Mouse (Mus musculus): ENCODE measurements around the gene Stx8. TPM values are rescaled to one million over a fixed set of nuclear protein-coding genes. Genes with fewer than 3 reads are reported as not detected.

Gene Stx8
- 31.5 and 33.1 TPM in 2 replicates for polyA plus RNA-seq (2015; fragmentation: Nextera tagmentation; extraction: Ambion mirVana)

DNA sequence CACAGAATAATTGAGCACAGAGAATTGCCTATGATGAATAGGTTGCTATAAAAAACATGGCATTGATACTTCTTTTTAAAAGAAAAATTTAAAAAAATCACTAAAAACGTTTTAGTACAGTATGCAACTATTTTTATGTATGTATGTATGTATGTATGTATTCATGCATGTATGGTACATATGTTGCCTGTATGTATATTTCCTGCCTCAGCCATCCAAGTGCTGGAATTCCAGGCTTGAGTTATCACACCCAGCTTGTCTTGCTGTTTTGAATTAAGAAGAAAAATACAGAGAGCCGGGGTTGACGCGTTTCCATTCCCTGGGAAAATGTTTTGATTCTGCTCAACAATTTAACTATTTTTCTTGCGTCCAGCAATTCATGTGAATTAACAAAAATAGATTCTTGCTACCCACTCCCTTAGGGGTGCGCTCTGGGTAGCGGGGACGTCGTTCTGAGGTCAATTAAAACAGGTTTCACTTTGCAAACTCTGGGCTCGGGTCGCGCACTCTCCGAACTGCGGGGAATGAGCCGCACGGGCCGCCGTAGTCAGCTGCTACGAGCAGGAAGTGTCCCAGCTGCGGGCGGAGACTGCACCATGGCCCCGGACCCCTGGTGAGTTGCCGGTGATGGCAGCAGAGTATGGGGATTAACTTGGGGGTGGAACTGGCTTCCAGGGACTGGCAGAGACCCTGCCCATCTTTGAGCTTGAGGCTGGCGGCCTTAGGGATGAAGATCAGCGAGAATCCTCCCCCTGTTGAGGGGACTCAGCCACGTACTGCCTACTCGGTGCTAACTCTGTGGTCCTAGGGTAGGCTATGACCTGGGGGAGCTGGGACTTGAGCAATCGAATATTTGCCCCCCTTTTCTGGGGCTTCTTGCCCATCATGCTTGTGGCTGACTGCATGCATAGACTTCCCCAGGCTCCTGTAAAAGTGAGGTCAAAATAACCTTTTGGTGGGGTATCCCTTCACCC is at the start of gene Stx8:
Stx8 (plus strand) TSS at position 289 of the 974 bp plus-strand sequence.

DNA sequence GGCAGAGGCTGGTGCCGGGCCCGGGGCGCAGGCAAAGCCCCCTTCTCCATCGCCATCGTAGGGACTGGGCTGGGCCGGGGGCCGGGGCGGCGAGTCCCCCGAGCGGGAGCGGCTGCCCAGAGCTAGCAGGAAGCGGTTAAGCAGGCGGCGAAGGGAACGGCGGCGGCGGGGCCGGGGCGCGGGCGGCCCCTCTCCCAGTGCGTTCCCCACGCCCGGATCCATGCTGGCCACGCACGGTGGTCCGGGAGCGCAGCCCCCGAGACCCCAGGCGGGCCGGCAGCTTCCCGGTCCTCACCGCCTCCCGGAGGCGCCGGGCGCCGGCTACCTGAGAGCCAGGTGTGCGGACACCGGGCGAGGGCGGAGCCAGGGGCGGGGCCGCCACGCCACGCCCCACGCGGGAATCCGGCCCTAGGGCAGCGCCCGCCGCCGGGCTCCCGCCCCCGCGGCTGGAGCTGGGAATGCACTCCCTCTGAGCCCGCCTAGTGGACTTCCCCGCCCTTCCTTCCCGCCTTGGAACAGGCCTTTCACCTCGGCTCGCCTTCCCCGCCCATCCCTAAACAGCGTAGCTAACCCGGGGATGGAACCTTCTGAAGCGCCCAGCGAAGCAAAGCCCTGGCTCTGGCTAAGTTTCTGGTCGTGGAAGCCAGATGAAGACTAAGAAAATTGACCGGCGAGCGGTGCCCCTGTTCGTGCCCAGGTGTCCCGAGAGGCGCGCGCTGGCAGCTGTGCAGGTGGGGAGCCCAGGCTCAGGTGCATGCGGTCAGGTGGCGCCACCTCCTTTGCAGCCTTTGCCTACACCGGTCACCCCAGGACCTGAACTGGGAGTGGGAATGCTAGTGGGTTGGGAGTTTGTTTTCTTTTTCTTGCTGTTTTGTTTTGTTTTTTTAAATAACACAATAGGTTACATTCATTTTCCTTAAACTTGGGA is 43.9 kb upstream of the Stx8 start, which contains the start of gene Usp43:
Usp43 (minus strand) TSS at position 327 of the 928 bp plus-strand sequence.

DNA sequence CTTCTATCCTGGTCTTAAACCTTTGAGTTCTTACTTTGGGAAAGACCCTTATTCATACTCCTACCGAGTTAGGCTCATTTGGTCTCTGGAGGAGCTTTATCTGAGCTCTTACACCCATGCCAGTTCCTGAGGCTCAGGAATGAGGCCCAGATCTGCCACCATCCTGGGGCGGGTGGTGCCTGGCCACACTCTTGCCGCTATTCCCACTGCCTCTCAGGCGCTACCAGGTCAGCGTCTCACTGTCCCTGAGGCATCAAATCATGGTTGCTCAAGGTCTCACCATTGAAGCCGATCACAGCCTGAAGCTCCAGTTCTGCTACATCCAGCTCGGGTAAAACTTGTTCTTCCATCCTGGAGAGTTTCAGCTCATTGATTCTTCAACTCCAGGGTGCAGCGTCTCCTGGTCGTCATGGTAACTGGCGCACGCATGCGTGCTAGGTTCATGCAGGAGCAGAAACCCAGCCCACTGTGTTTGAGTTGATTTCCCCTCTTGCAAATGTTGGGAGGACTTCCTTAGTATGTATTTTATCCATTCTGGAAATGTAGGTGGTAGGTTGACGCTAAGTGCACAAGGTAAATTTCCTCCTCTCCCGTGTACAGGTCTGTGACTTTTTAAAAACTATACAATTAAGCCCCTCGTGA is 630 bp upstream of the Stx8 start, which contains the start of gene Cfap52:
Cfap52 (minus strand) TSS at position 410 of the 642 bp plus-strand sequence.

Other genes with a start within 250 kb of the Stx8 start
- gene Glp2r, start 195.0 kb upstream of the Stx8 start, polyA plus RNA-seq (2015; fragmentation: Nextera tagmentation; extraction: Ambion mirVana) = 0.02 and 0.04 TPM in 2 replicates
- not detected in 2 replicates for gene Gsg1l2, start 191.6 kb upstream of the Stx8 start, polyA plus RNA-seq (2015; fragmentation: Nextera tagmentation; extraction: Ambion mirVana)
- not detected in 2 replicates for gene Dhrs7c, start 168.0 kb upstream of the Stx8 start, polyA plus RNA-seq (2015; fragmentation: Nextera tagmentation; extraction: Ambion mirVana)
- 0.26 and 0.51 TPM in 2 replicates for gene Usp43, start 44.0 kb upstream of the Stx8 start, polyA plus RNA-seq (2015; fragmentation: Nextera tagmentation; extraction: Ambion mirVana)
- gene Cfap52, start 542 bp upstream of the Stx8 start, polyA plus RNA-seq (2015; fragmentation: Nextera tagmentation; extraction: Ambion mirVana) = 0.13 and 0.44 TPM in 2 replicates

Data from spleen, postnatal 0 days (tissue).